Mouse (Mus musculus): ENCODE measurements around the gene Tardbp. TPM values are rescaled to one million over a fixed set of nuclear protein-coding genes. Genes with fewer than 3 reads are reported as not detected.

Tardbp gene
- 260 TPM for polyA plus RNA-seq (2017; shearing (Covaris generic))

GRCm38 (mm10) chr4:148626623-148627185 is at the start of gene Tardbp:
Gene Tardbp (minus strand): TSS chr4:148627019.

GRCm38 (mm10) chr4:148643291-148644156 is 16.7 kb upstream of the Tardbp start, which contains the start of gene Gm572:
Gene Gm572 (plus strand): TSS chr4:148643317.

GRCm38 (mm10) chr4:148602357-148603120 is 24.3 kb downstream of the Tardbp start, which contains the start of gene Masp2:
Gene Masp2 (plus strand): TSS chr4:148602554.

GRCm38 (mm10) chr4:148591171-148591630 is 35.6 kb downstream of the Tardbp start, which contains the start of gene Srm:
Gene Srm (plus strand): TSS chr4:148591503.

Other genes starting within 250 kb of the Tardbp start
- gene Ubiad1, start 182.2 kb downstream of the Tardbp start, polyA plus RNA-seq (2017; shearing (Covaris generic)) = 5.4 TPM
- gene Mtor, start 178.4 kb downstream of the Tardbp start, polyA plus RNA-seq (2017; shearing (Covaris generic)) = 24.0 TPM
- gene Angptl7, start 126.6 kb downstream of the Tardbp start, polyA plus RNA-seq (2017; shearing (Covaris generic)) = not detected
- 91.0 TPM for gene Exosc10, start 68.6 kb downstream of the Tardbp start, polyA plus RNA-seq (2017; shearing (Covaris generic))
- 30.4 TPM for gene Srm, start 35.5 kb downstream of the Tardbp start, polyA plus RNA-seq (2017; shearing (Covaris generic))
- not detected for gene Masp2, start 24.5 kb downstream of the Tardbp start, polyA plus RNA-seq (2017; shearing (Covaris generic))
- gene Gm572, start 16.3 kb upstream of the Tardbp start, polyA plus RNA-seq (2017; shearing (Covaris generic)) = not detected
- 7.5 TPM for gene Casz1, start 177.4 kb upstream of the Tardbp start, polyA plus RNA-seq (2017; shearing (Covaris generic))